Mouse (Mus musculus) small intestine, adult 2 months (tissue): ENCODE data around the gene Mien1. TPM values are rescaled to one million over a fixed set of nuclear protein-coding genes. Genes with fewer than 3 reads are reported as not detected.
A peak's percentile ranks its signal among the peaks of the same experiment; 100 is the strongest.

Experiments used
- H3K27ac ChIP-seq: fragments of 200-500 bp; 2 replicates; pipeline ENCODE4 v1.5.1; 2012; ENCODE audit warnings: low read depth, low read length, control low read depth, inconsistent platforms; ENCODE audit not compliant: insufficient read depth
- H3K27me3 ChIP-seq: fragments of 200-500 bp; 2 replicates; pipeline ENCODE4 v1.6.1; 2012; ENCODE audit warnings: mild to moderate bottlenecking, moderate library complexity, low read length, inconsistent platforms; ENCODE audit not compliant: control insufficient read depth, insufficient read depth
- H3K36me3 ChIP-seq: fragments of 200-500 bp; 2 replicates; pipeline ENCODE4 v1.6.1; 2012; ENCODE audit warnings: mild to moderate bottlenecking, low read length, control low read depth, inconsistent platforms; ENCODE audit not compliant: control insufficient read depth, insufficient read depth
- H3K4me1 ChIP-seq: fragments of 200-500 bp; 2 replicates; pipeline ENCODE4 v1.6.1; 2012; ENCODE audit warnings: low read length, inconsistent platforms, mixed read lengths; ENCODE audit not compliant: control insufficient read depth, insufficient read depth, insufficient read length
- H3K4me3 ChIP-seq: fragments of 200-500 bp; 2 replicates; pipeline ENCODE4 v1.5.1; 2012; ENCODE audit warnings: low read depth, mild to moderate bottlenecking, control low read depth, inconsistent platforms, low read length, moderate library complexity
- CTCF ChIP-seq: fragments of 200-500 bp; IDR thresholded peaks from 2 replicates; pipeline ENCODE4 v1.5.1; 2012; ENCODE audit warnings: low read depth, mild to moderate bottlenecking, control low read depth, inconsistent platforms, low read length, moderate library complexity, mixed read lengths; ENCODE audit not compliant: insufficient replicate concordance, insufficient read length; ENCODE audit errors: extremely low read depth
- POLR2A ChIP-seq: fragments of 200-500 bp; IDR thresholded peaks from 2 replicates; pipeline ENCODE4 v1.6.1; 2012; ENCODE audit warnings: low read depth, mild to moderate bottlenecking, control low read depth, inconsistent platforms, low read length, moderate library complexity
- WGBS: fragments of 180-500 bp; shearing (Covaris S2); methylation state at CpG from one replicate; pipeline ENCODE4 v1.1.7; 2018; 5-methylcytosine and 5-hydroxymethylcytosine counted together
- polyA plus RNA-seq: library from polyadenylated mRNA; depleted of rRNA; stranded (reverse); fragments of >200 nt; gene quantifications from 2 replicates; pipeline ENCODE4 v1.2.3, GENCODE M21; 2012

The Mien1 gene
- polyA plus RNA-seq, 1 experiment: 37.7 TPM

DNA sequence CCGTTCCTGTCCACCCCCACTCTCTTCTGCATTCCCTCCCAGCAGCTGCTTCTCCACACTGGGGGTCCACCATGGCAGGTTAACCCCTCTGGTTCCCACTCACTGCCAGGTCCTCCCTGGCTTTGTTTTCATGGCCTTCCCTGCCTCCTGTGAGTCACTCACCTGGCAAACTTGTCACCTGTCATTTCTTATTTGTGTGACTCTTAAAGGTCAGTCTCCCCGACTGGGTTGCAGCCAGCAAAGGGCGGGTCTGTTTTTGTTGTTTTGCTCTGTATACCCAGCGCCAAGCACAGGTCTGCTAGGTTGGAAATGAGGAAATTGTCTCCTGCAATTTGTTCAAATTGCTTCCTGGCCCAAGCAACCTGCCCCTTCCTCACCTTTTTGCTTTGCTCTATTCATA lies 6.9 kb upstream of the Mien1 start:
- H3K4me1 ChIP-seq: peaks cover 21% of the 10 kb centered on the region; the same call in 1 of the 2 replicates
- H3K27ac ChIP-seq: peak overlapping the region; percentile 96
- no peak for TF ChIP-seq POLR2A
- TF ChIP-seq CTCF: no peak
- H3K4me3 ChIP-seq: no peak overlapping the region
- WGBS: 17% methylated on average over 4 of the region's 4 CpGs
- H3K27me3 ChIP-seq: no peaks in the 10 kb centered on the region
- H3K36me3 ChIP-seq: peaks cover 3% of the 10 kb centered on the region

DNA sequence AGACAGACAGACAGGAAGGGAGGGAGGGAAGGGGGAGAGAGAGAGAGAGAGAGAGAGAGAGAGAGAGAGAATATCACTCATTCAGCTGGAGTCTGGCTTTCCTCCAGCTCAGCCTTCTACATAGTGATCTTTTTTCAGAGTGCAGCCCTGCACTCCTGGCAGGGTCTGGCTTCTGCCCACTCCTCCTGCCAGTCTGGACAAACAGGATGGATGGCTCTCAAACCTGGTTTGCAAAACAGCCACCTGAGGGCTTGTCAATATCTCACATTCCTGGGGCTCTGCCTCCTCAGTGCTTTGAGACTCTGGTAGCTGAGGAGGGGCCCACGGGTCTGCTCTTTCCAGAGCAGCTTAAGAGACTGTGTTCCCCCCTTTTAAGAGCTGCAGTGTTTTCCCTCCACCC lies 6.4 kb upstream of the Mien1 start:
- WGBS: 9% methylated on average over 1 of the region's 1 CpGs
- no peaks in the 10 kb centered on the region for H3K27me3 ChIP-seq
- H3K4me1 ChIP-seq: peaks cover 17% of the 10 kb centered on the region; the same call in 1 of the 2 replicates
- H3K4me3 ChIP-seq: no peak overlapping the region
- peak overlapping the region; percentile 96 for H3K27ac ChIP-seq
- no peaks in the 10 kb centered on the region for H3K36me3 ChIP-seq
- TF ChIP-seq CTCF: no peak
- no peak for TF ChIP-seq POLR2A

DNA sequence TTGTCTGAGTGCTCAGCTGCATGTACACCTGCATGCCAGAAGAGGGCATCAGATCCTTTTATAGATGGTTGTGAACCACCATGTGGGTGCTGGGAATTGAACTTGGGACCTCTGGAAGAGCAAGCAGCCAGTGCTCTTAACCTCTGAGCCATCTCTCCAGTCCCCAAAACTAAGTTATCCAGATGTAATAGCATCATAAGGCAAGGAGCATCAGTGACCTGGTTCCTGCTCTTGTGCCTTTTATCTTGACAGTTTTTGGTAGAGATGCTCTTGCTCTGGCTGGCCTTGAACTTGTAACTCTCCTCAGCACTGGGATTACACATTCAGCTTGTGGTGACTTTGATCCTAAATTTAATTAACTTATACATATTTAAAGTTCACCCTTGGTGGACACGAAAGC lies 4.9 kb upstream of the Mien1 start:
- H3K4me3 ChIP-seq: no peak overlapping the region
- TF ChIP-seq POLR2A: no peak
- no peak for TF ChIP-seq CTCF
- H3K36me3 ChIP-seq: no peaks in the 10 kb centered on the region
- 97% methylated on average over 1 of the region's 1 CpGs for WGBS
- no peak overlapping the region for H3K27ac ChIP-seq
- no peaks in the 10 kb centered on the region for H3K27me3 ChIP-seq
- H3K4me1 ChIP-seq: peaks cover 5% of the 10 kb centered on the region; the same call in 1 of the 2 replicates

DNA sequence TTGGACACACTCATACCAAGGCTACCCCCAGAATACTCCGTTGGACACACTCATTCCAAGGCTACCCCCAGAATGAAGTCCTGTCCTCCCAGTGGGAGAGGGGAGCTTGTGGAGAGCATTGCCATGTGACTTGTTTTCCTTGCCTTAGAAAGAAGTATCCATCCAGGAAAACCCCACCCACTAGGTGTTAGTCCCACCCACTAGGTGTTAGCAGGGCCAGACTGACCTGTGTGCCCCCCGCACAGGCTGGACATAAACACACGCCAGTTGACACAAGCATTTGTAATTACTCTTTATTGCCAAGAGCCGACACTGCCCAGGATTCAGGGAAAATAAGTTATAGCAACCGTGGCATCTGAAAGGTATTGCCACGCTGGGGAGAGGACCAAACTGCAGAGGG lies 1.4 kb downstream of the Mien1 start:
- no peak overlapping the region for H3K27ac ChIP-seq
- 50% methylated on average over 6 of the region's 6 CpGs for WGBS

DNA sequence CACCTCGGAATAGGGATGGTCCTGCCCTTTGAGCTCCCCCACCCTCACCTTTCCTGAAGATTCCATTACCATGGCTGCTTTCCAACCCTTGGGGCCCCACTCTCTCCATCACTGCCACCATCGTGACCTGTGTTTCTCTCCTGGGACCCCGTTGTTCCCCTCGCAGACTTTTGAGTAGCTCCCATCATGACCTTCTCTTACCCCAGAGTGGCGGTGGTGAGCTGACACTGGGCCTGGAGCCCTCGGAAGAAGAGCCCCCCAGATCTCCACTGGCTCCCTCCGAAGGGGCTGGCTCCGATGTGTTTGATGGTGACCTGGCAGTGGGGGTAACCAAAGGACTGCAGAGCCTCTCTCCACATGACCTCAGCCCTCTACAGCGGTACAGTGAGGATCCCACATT lies 3.1 kb downstream of the Mien1 start:
- Histone ChIP-seq H3K4me1 (peaks cover 4% of the 10 kb centered on the region; the same call in 1 of the 2 replicates), H3K36me3 (peaks cover 63% of the 10 kb centered on the region), H3K27me3 (no peaks in the 10 kb centered on the region), H3K4me3 (no peak overlapping the region), H3K27ac (no peak overlapping the region)
- TF ChIP-seq CTCF (no peak), POLR2A (no peak)
- WGBS: 86% methylated on average over 9 of the region's 9 CpGs

More for the DNA sequence above, 1.4 kb downstream of the Mien1 start:
- Histone ChIP-seq H3K4me1 (peaks cover 4% of the 10 kb centered on the region; the same call in 1 of the 2 replicates), H3K27me3 (no peaks in the 10 kb centered on the region), H3K36me3 (peaks cover 47% of the 10 kb centered on the region), H3K4me3 (no peak overlapping the region)
- TF ChIP-seq POLR2A: no peak
- no peak for TF ChIP-seq CTCF

DNA sequence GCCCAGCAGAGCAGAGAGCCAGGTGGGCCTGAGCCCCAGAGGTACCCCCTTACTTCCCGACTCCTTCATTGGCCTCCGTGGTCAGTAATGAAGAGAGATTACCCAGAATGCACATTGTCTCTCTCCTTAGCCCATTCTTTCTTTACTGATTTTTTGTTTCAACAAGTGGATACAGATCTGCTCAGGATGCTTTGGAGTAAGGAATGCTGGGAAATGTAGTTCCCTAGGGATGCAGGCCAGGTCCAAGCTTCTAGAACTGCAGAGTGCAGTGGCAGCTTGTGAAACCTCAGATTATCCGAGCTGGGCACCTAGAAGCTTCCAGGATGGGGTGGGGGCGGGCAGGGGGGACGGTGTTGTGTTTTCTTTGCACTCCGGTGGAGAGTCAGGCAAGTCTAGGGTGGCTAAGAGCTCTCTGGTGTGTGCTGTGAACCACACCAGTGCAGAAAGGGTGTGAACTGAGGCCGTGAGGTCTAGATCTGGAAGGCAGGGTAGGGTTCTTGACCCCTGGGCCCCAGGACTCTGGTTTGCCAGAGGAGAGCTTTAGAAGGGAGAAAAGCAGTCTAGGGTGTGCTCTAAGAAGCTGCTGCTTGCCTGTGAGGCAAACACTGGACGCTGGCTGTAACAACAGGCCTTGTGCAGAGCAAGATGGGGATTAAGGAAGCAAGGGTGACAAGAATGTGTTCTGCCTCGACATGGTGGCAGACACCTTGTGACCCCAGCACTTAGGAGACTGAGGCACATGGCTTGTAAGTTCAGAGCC lies 6.9 kb downstream of the Mien1 start:
- 84% methylated on average over 9 of the region's 9 CpGs for WGBS
- H3K4me3 ChIP-seq: no peak overlapping the region
- peaks cover 90% of the 10 kb centered on the region for H3K36me3 ChIP-seq
- H3K4me1 ChIP-seq: peaks cover 16% of the 10 kb centered on the region
- H3K27me3 ChIP-seq: no peaks in the 10 kb centered on the region
- H3K27ac ChIP-seq: no peak overlapping the region
- TF ChIP-seq POLR2A: no peak
- no peak for TF ChIP-seq CTCF

DNA sequence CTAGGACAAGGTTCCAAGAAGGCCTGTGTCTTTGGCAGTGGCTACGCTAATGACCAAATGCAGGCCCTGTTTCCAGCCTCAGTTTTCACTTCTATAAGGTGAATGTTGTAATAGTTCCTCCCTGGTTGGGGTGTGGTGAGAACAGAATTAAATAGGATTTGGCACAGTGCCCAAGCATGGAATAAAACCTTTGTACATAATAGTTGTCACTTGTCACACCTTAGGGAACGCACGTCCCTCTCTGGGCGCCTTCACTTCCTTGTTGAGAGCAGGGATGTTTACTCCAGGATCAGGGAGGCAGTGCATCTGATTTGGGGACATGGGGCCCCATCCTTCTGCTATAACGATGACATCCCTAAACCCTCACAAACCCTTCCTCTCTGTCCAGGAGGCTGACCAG lies 10.4 kb downstream of the Mien1 start:
- Histone ChIP-seq H3K36me3 (peaks cover 79% of the 10 kb centered on the region), H3K27me3 (no peaks in the 10 kb centered on the region), H3K4me3 (no peak overlapping the region), H3K27ac (peak overlapping the region; percentile 67), H3K4me1 (peaks cover 22% of the 10 kb centered on the region)
- TF ChIP-seq POLR2A (no peak), CTCF (no peak)
- WGBS: 24% methylated on average over 5 of the region's 5 CpGs

DNA sequence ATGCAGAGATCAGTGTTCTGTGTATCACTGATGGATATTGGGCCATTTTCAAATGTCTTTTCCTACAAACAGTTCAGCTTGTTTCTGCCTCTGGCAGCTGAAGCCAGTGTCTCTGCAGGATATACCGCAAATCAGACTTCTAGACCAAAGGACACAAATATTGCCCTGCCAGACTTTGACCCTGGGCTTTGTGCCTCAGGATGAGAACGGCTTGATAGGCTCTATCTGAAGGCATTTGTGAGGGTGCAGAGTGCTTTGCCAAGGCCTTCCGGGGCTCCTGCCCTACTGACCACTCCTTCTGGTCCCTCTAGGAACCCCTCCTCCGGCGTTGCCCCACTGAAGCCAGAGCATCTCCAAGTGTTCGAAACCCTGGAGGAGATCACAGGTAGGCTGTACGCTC lies 12.2 kb downstream of the Mien1 start:
- 52% methylated on average over 7 of the region's 7 CpGs for WGBS
- Histone ChIP-seq H3K4me3 (no peak overlapping the region), H3K4me1 (peaks cover 22% of the 10 kb centered on the region), H3K27ac (peak overlapping the region; percentile 44), H3K27me3 (no peaks in the 10 kb centered on the region), H3K36me3 (peaks cover 80% of the 10 kb centered on the region)
- TF ChIP-seq POLR2A (no peak), CTCF (no peak)
